Mouse (Mus musculus): Measurements from ENCODE around the gene Ccdc187.

DNA sequence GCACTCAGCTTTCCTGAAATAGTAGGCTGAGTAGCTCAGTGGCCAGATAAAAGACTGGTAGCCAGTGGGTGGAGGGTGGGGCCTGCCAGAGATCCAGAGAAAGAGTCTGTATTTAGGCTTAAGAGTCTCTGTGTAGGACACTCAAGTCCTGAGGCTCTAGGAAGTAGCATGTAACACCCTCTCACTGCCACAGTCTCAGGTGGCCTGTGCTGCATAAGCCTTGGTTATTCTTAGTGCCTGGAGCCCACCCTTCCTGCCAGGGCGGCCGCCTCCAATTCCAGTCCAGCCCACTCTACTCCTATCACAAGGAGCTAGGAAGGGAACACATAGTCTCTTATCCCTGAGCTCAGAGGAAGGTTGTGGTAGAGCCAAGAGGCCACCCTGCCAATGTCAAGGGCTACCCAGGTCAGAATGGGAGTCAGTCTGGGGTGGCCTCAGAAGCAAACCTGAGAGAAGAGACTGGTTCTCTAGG lies 47.2 kb upstream of the Ccdc187 start:
- TF ChIP-seq CTCF (IDR thresholded peaks at IDR 0.05; ENCODE audit: insufficient read depth, low read depth, low read length): no peak
- TF ChIP-seq POLR2A (IDR thresholded peaks at IDR 0.05; ENCODE audit: insufficient read depth, low read depth, low read length): no peak

All from olfactory bulb, adult 2 months (tissue).